Mouse (Mus musculus) E14TG2a.4 (cell line): ENCODE measurements around the gene Igf1r.

Experiments
- H3K27me3 ChIP-seq: 2 replicates; pipeline ENCODE4 v1.6.1; 2014; ENCODE audit warnings: low read length, control low read depth; ENCODE audit not compliant: insufficient read depth
- H3K36me3 ChIP-seq: 2 replicates; pipeline ENCODE4 v1.6.1; 2014; ENCODE audit warnings: low read length, control low read depth; ENCODE audit not compliant: insufficient read depth
- H3K4me1 ChIP-seq: replicated peaks from 2 replicates; pipeline ENCODE4 v1.6.1; 2014; ENCODE audit warnings: low read depth, low read length, control low read depth
- H3K4me3 ChIP-seq: replicated peaks from 2 replicates; pipeline ENCODE4 v1.5.1; 2014; ENCODE audit warnings: mild to moderate bottlenecking, low read length
- H3K9me3 ChIP-seq: 2 replicates; pipeline ENCODE4 v1.6.1; 2014; ENCODE audit warnings: low read length, control low read depth
- CTCF ChIP-seq: conservative IDR thresholded peaks from 2 replicates; pipeline ENCODE4 v1.5.1; 2014; ENCODE audit warnings: low read length
- NANOG ChIP-seq: IDR thresholded peaks from 2 replicates; pipeline ENCODE4 v1.6.1; 2014; ENCODE audit warnings: borderline replicate concordance, low read length, mixed read lengths
- POU5F1 ChIP-seq: IDR thresholded peaks from 2 replicates; pipeline ENCODE4 v1.6.1; 2014; ENCODE audit warnings: low read length, borderline replicate concordance

Gene Igf1r

GRCm38 (mm10) chr7:68154588-68154987 lies 202.0 kb downstream of the Igf1r start:
- TF ChIP-seq NANOG (no peak), CTCF (no peak), POU5F1 (no peak)

GRCm38 (mm10) chr7:68160094-68160791 lies 207.6 kb downstream of the Igf1r start:
- TF ChIP-seq POU5F1 (no peak), NANOG (no peak), CTCF (no peak)
- Histone ChIP-seq H3K4me3 (no peak overlapping the region), H3K4me1 (peaks cover 34% of the 10 kb centered on the region), H3K9me3 (no peaks in the 10 kb centered on the region), H3K36me3 (no peaks in the 10 kb centered on the region), H3K27me3 (0 out of 2 replicates have a peak, but pooled peaks cover 3% of the 10 kb centered on the region)

More at GRCm38 (mm10) chr7:68154588-68154987, 202.0 kb downstream of the Igf1r start:
- Histone ChIP-seq H3K27me3 (no peaks in the 10 kb centered on the region), H3K4me3 (no peak overlapping the region), H3K36me3 (no peaks in the 10 kb centered on the region), H3K4me1 (peaks cover under 1% of the 10 kb centered on the region; the same call in 1 of the 2 replicates), H3K9me3 (no peaks in the 10 kb centered on the region)

- H3K9me3 ChIP-seq, result no peaks in the 10 kb centered on the region
Measured at GRCm38 (mm10) chr7:68164074-68164473, 211.4 kb downstream of the Igf1r start.

GRCm38 (mm10) chr7:68172776-68173175 lies 220.1 kb downstream of the Igf1r start:
- H3K4me3 ChIP-seq, result no peak overlapping the region
- no peak for TF ChIP-seq CTCF
- no peak for TF ChIP-seq POU5F1
- TF ChIP-seq NANOG, result no peak
- no peaks in the 10 kb centered on the region for H3K9me3 ChIP-seq
- no peaks in the 10 kb centered on the region for H3K36me3 ChIP-seq
- no peaks in the 10 kb centered on the region for H3K4me1 ChIP-seq
- H3K27me3 ChIP-seq, result no peaks in the 10 kb centered on the region

More at GRCm38 (mm10) chr7:68164074-68164473, 211.4 kb downstream of the Igf1r start:
- H3K4me1 ChIP-seq, result peaks cover 46% of the 10 kb centered on the region
- no peak overlapping the region for H3K4me3 ChIP-seq
- H3K27me3 ChIP-seq, result 0 out of 2 replicates have a peak, but pooled peaks cover 3% of the 10 kb centered on the region
- no peaks in the 10 kb centered on the region for H3K36me3 ChIP-seq
- TF ChIP-seq POU5F1 (no peak), NANOG (no peak), CTCF (no peak)

GRCm38 (mm10) chr7:68179672-68180071 lies 227.0 kb downstream of the Igf1r start:
- Histone ChIP-seq H3K27me3 (no peaks in the 10 kb centered on the region), H3K36me3 (no peaks in the 10 kb centered on the region), H3K4me3 (no peak overlapping the region), H3K4me1 (peaks cover 8% of the 10 kb centered on the region), H3K9me3 (no peaks in the 10 kb centered on the region)
- TF ChIP-seq POU5F1 (no peak), NANOG (no peak), CTCF (no peak)

GRCm38 (mm10) chr7:68181104-68181503 lies 228.5 kb downstream of the Igf1r start:
- TF ChIP-seq NANOG, result no peak
- TF ChIP-seq POU5F1, result no peak
- no peak for TF ChIP-seq CTCF
- Histone ChIP-seq H3K9me3 (no peaks in the 10 kb centered on the region), H3K4me3 (no peak overlapping the region), H3K36me3 (peaks cover 7% of the 10 kb centered on the region), H3K4me1 (peaks cover 8% of the 10 kb centered on the region), H3K27me3 (no peaks in the 10 kb centered on the region)

GRCm38 (mm10) chr7:68182025-68182424 lies 229.4 kb downstream of the Igf1r start:
- no peaks in the 10 kb centered on the region for H3K27me3 ChIP-seq
- peaks cover 8% of the 10 kb centered on the region for H3K4me1 ChIP-seq
- H3K36me3 ChIP-seq, result peaks cover 7% of the 10 kb centered on the region
- TF ChIP-seq POU5F1 (no peak), CTCF (no peak)
- H3K4me3 ChIP-seq, result no peak overlapping the region
- no peaks in the 10 kb centered on the region for H3K9me3 ChIP-seq

- no peak overlapping the region for H3K4me3 ChIP-seq
- no peaks in the 10 kb centered on the region for H3K9me3 ChIP-seq
- H3K36me3 ChIP-seq, result peaks cover 13% of the 10 kb centered on the region
- H3K4me1 ChIP-seq, result peaks cover 8% of the 10 kb centered on the region
- H3K27me3 ChIP-seq, result no peaks in the 10 kb centered on the region
- TF ChIP-seq CTCF, result no peak
- no peak for TF ChIP-seq POU5F1
- no peak for TF ChIP-seq NANOG
Measured at GRCm38 (mm10) chr7:68182773-68183172, 230.1 kb downstream of the Igf1r start.

GRCm38 (mm10) chr7:68183421-68183820 lies 230.8 kb downstream of the Igf1r start:
- H3K4me1 ChIP-seq, result peaks cover 8% of the 10 kb centered on the region
- peaks cover 13% of the 10 kb centered on the region for H3K36me3 ChIP-seq
- TF ChIP-seq NANOG (no peak), CTCF (no peak), POU5F1 (no peak)

More at GRCm38 (mm10) chr7:68183421-68183820, 230.8 kb downstream of the Igf1r start:
- H3K27me3 ChIP-seq, result no peaks in the 10 kb centered on the region
- H3K4me3 ChIP-seq, result no peak overlapping the region
- no peaks in the 10 kb centered on the region for H3K9me3 ChIP-seq
